Mouse (Mus musculus): ENCODE measurements around the gene Arsb. TPM values are rescaled to one million over a fixed set of nuclear protein-coding genes. Genes with fewer than 3 reads are reported as not detected.

Arsb gene
- polyA plus RNA-seq, 1 experiment, result 8.9 TPM

GRCm38 (mm10) chr13:93839137-93839630, 67.8 kb downstream of the Arsb start:
- no peak for TF ChIP-seq CTCF (IDR thresholded peaks at IDR 0.05; ENCODE audit: control insufficient read depth, insufficient read depth, low read length)
- TF ChIP-seq POLR2A (IDR thresholded peaks at IDR 0.05; ENCODE audit: borderline replicate concordance, control insufficient read depth, low read depth, low read length), result no peak
- WGBS, result 81% methylated on average over 10 of the region's 10 CpGs
- Histone ChIP-seq H3K27ac (ENCODE audit: control insufficient read depth, insufficient read depth, low read depth, low read length, poor library complexity) (no peak overlapping the region), H3K4me3 (replicated peaks; ENCODE audit: control insufficient read depth, low read depth, low read length) (no peak overlapping the region), H3K4me1 (ENCODE audit: control insufficient read depth, insufficient read depth, low read length) (no peaks in the 10 kb centered on the region)

GRCm38 (mm10) chr13:93839721-93840120, 68.3 kb downstream of the Arsb start:
- TF ChIP-seq CTCF (IDR thresholded peaks at IDR 0.05; ENCODE audit: control insufficient read depth, insufficient read depth, low read length) (no peak), POLR2A (IDR thresholded peaks at IDR 0.05; ENCODE audit: borderline replicate concordance, control insufficient read depth, low read depth, low read length) (no peak)
- 61% methylated on average over 2 of the region's 2 CpGs for WGBS
- Histone ChIP-seq H3K27ac (ENCODE audit: control insufficient read depth, insufficient read depth, low read depth, low read length, poor library complexity) (no peak overlapping the region), H3K4me3 (replicated peaks; ENCODE audit: control insufficient read depth, low read depth, low read length) (no peak overlapping the region), H3K4me1 (ENCODE audit: control insufficient read depth, insufficient read depth, low read length) (no peaks in the 10 kb centered on the region)

- WGBS, result 85% methylated on average over 2 of the region's 2 CpGs
- H3K4me1 ChIP-seq (ENCODE audit: control insufficient read depth, insufficient read depth, low read length), result no peaks in the 10 kb centered on the region
- no peak overlapping the region for H3K4me3 ChIP-seq (replicated peaks; ENCODE audit: control insufficient read depth, low read depth, low read length)
- H3K27ac ChIP-seq (ENCODE audit: control insufficient read depth, insufficient read depth, low read depth, low read length, poor library complexity), result no peak overlapping the region
- TF ChIP-seq CTCF (IDR thresholded peaks at IDR 0.05; ENCODE audit: control insufficient read depth, insufficient read depth, low read length), result no peak
- no peak for TF ChIP-seq POLR2A (IDR thresholded peaks at IDR 0.05; ENCODE audit: borderline replicate concordance, control insufficient read depth, low read depth, low read length)
Observed at GRCm38 (mm10) chr13:93840146-93840545, 68.7 kb downstream of the Arsb start.

GRCm38 (mm10) chr13:93846831-93847518, 75.5 kb downstream of the Arsb start:
- WGBS, result 70% methylated on average over 10 of the region's 10 CpGs
- TF ChIP-seq CTCF (IDR thresholded peaks at IDR 0.05; ENCODE audit: control insufficient read depth, insufficient read depth, low read length) (no peak), POLR2A (IDR thresholded peaks at IDR 0.05; ENCODE audit: borderline replicate concordance, control insufficient read depth, low read depth, low read length) (no peak)
- no peak overlapping the region for H3K4me3 ChIP-seq (replicated peaks; ENCODE audit: control insufficient read depth, low read depth, low read length)
- H3K4me1 ChIP-seq (ENCODE audit: control insufficient read depth, insufficient read depth, low read length), result no peaks in the 10 kb centered on the region
- no peak overlapping the region for H3K27ac ChIP-seq (ENCODE audit: control insufficient read depth, insufficient read depth, low read depth, low read length, poor library complexity)

- H3K4me3 ChIP-seq (replicated peaks; ENCODE audit: control insufficient read depth, low read depth, low read length), result no peak overlapping the region
- WGBS, result 68% methylated on average over 4 of the region's 4 CpGs
- H3K27ac ChIP-seq (ENCODE audit: control insufficient read depth, insufficient read depth, low read depth, low read length, poor library complexity), result no peak overlapping the region
- H3K4me1 ChIP-seq (ENCODE audit: control insufficient read depth, insufficient read depth, low read length), result no peaks in the 10 kb centered on the region
- TF ChIP-seq CTCF (IDR thresholded peaks at IDR 0.05; ENCODE audit: control insufficient read depth, insufficient read depth, low read length), result no peak
- TF ChIP-seq POLR2A (IDR thresholded peaks at IDR 0.05; ENCODE audit: borderline replicate concordance, control insufficient read depth, low read depth, low read length), result no peak
Observed at GRCm38 (mm10) chr13:93847614-93848013, 76.2 kb downstream of the Arsb start.

- WGBS, result 89% methylated on average over 6 of the region's 6 CpGs
- H3K27ac ChIP-seq (ENCODE audit: control insufficient read depth, insufficient read depth, low read depth, low read length, poor library complexity), result no peak overlapping the region
- H3K4me1 ChIP-seq (ENCODE audit: control insufficient read depth, insufficient read depth, low read length), result no peaks in the 10 kb centered on the region
- TF ChIP-seq CTCF (IDR thresholded peaks at IDR 0.05; ENCODE audit: control insufficient read depth, insufficient read depth, low read length) (no peak), POLR2A (IDR thresholded peaks at IDR 0.05; ENCODE audit: borderline replicate concordance, control insufficient read depth, low read depth, low read length) (no peak)
- no peak overlapping the region for H3K4me3 ChIP-seq (replicated peaks; ENCODE audit: control insufficient read depth, low read depth, low read length)
Observed at GRCm38 (mm10) chr13:93848615-93849014, 77.2 kb downstream of the Arsb start.

GRCm38 (mm10) chr13:93849751-93850355, 78.4 kb downstream of the Arsb start:
- H3K27ac ChIP-seq (ENCODE audit: control insufficient read depth, insufficient read depth, low read depth, low read length, poor library complexity), result no peak overlapping the region
- no peak for TF ChIP-seq POLR2A (IDR thresholded peaks at IDR 0.05; ENCODE audit: borderline replicate concordance, control insufficient read depth, low read depth, low read length)
- WGBS, result 77% methylated on average over 5 of the region's 5 CpGs
- no peaks in the 10 kb centered on the region for H3K4me1 ChIP-seq (ENCODE audit: control insufficient read depth, insufficient read depth, low read length)
- H3K4me3 ChIP-seq (replicated peaks; ENCODE audit: control insufficient read depth, low read depth, low read length), result no peak overlapping the region

GRCm38 (mm10) chr13:93850674-93851073, 79.2 kb downstream of the Arsb start:
- H3K4me3 ChIP-seq (replicated peaks; ENCODE audit: control insufficient read depth, low read depth, low read length), result no peak overlapping the region

More at GRCm38 (mm10) chr13:93850674-93851073, 79.2 kb downstream of the Arsb start:
- WGBS, result 84% methylated on average over 4 of the region's 4 CpGs
- H3K4me1 ChIP-seq (ENCODE audit: control insufficient read depth, insufficient read depth, low read length), result no peaks in the 10 kb centered on the region
- no peak for TF ChIP-seq CTCF (IDR thresholded peaks at IDR 0.05; ENCODE audit: control insufficient read depth, insufficient read depth, low read length)
- no peak for TF ChIP-seq POLR2A (IDR thresholded peaks at IDR 0.05; ENCODE audit: borderline replicate concordance, control insufficient read depth, low read depth, low read length)
- H3K27ac ChIP-seq (ENCODE audit: control insufficient read depth, insufficient read depth, low read depth, low read length, poor library complexity), result no peak overlapping the region
